Mouse (Mus musculus) adrenal gland, postnatal 25 days (tissue): ENCODE results near the gene Dscaml1. TPM values are rescaled to one million over a fixed set of nuclear protein-coding genes. Genes with fewer than 3 reads are reported as not detected.

Experiments used
- DNase-seq: peaks from one replicate; pipeline ENCODE4 v3.0.0; 2021; ENCODE audit warnings: mixed read lengths
- total RNA-seq: library from RNA; stranded (reverse); gene quantifications from 2 replicates; pipeline ENCODE4 v1.2.3, GENCODE M21; 2021

Dscaml1 gene
- total RNA-seq, 1 experiment from 2014 or later: 1.5 TPM

- no peak for DNase-seq
Measured at GRCm38 (mm10) chr9:45454889-45455610, 28.6 kb downstream of the Dscaml1 start.

- DNase-seq: no peak
Measured at GRCm38 (mm10) chr9:45457200-45457599, 30.8 kb downstream of the Dscaml1 start.

- no peak for DNase-seq
Measured at GRCm38 (mm10) chr9:45458363-45458762, 31.9 kb downstream of the Dscaml1 start.

GRCm38 (mm10) chr9:45465396-45466019, 39.1 kb downstream of the Dscaml1 start:
- DNase-seq: no peak

- no peak for DNase-seq
Measured at GRCm38 (mm10) chr9:45468235-45468634, 41.8 kb downstream of the Dscaml1 start.

GRCm38 (mm10) chr9:45470746-45471471, 44.5 kb downstream of the Dscaml1 start:
- DNase-seq: no peak

GRCm38 (mm10) chr9:45471691-45472090, 45.3 kb downstream of the Dscaml1 start:
- no peak for DNase-seq

GRCm38 (mm10) chr9:45474874-45475273, 48.4 kb downstream of the Dscaml1 start:
- DNase-seq: no peak

- no peak for DNase-seq
Measured at GRCm38 (mm10) chr9:45480936-45481335, 54.5 kb downstream of the Dscaml1 start.

GRCm38 (mm10) chr9:45486665-45487074, 60.2 kb downstream of the Dscaml1 start:
- no peak for DNase-seq

- DNase-seq: no peak
Measured at GRCm38 (mm10) chr9:45487179-45487801, 60.9 kb downstream of the Dscaml1 start.

- no peak for DNase-seq
Measured at GRCm38 (mm10) chr9:45490899-45491298, 64.5 kb downstream of the Dscaml1 start.

- no peak for DNase-seq
Measured at GRCm38 (mm10) chr9:45494889-45495288, 68.5 kb downstream of the Dscaml1 start.

- no peak for DNase-seq
Measured at GRCm38 (mm10) chr9:45496340-45496739, 69.9 kb downstream of the Dscaml1 start.

GRCm38 (mm10) chr9:45496944-45497343, 70.5 kb downstream of the Dscaml1 start:
- no peak for DNase-seq

GRCm38 (mm10) chr9:45499267-45499666, 72.8 kb downstream of the Dscaml1 start:
- no peak for DNase-seq

- no peak for DNase-seq
Measured at GRCm38 (mm10) chr9:45500071-45500595, 73.7 kb downstream of the Dscaml1 start.

- DNase-seq: no peak
Measured at GRCm38 (mm10) chr9:45501295-45501927, 75.0 kb downstream of the Dscaml1 start.

- no peak for DNase-seq
Measured at GRCm38 (mm10) chr9:45501963-45502641, 75.7 kb downstream of the Dscaml1 start.

- DNase-seq: no peak
Measured at GRCm38 (mm10) chr9:45504977-45505376, 78.5 kb downstream of the Dscaml1 start.

GRCm38 (mm10) chr9:45505487-45505939, 79.1 kb downstream of the Dscaml1 start:
- DNase-seq: no peak
